Mouse (Mus musculus) stomach, postnatal 0 days (tissue): Measurements from ENCODE around the gene Grid1. TPM values are rescaled to one million over a fixed set of nuclear protein-coding genes. Genes with fewer than 3 reads are reported as not detected.
A peak's percentile ranks its signal among the peaks of the same experiment; 100 is the strongest.

Experiments used
- ATAC-seq: fragments of 200-750 bp; cut with Nextera tagmentation; 2 replicates; pipeline ENCODE4 v1.8.0; 2017; ENCODE audit not compliant: low FRiP score, low TSS enrichment
- DNase-seq: peaks from one replicate; pipeline ENCODE4 v3.0.0-alpha.2; 2016; ENCODE audit warnings: low spot score
- H3K27ac ChIP-seq: fragments of 300-500 bp; sonication (generic); replicated peaks from 2 replicates; pipeline ENCODE4 v1.5.1; 2014; ENCODE audit warnings: mild to moderate bottlenecking, control low read depth
- H3K27me3 ChIP-seq: fragments of 300-500 bp; sonication (generic); 2 replicates; pipeline ENCODE4 v1.6.1; 2014; ENCODE audit warnings: low read length; ENCODE audit not compliant: control insufficient read depth, insufficient read depth
- H3K36me3 ChIP-seq: fragments of 300-500 bp; sonication (generic); 2 replicates; pipeline ENCODE4 v1.6.1; 2014; ENCODE audit warnings: low read length, mixed read lengths; ENCODE audit not compliant: control insufficient read depth, insufficient read depth
- H3K4me1 ChIP-seq: fragments of 300-500 bp; sonication (generic); replicated peaks from 2 replicates; pipeline ENCODE4 v1.6.1; 2014; ENCODE audit warnings: antibody characterized with exemption; ENCODE audit not compliant: control insufficient read depth, insufficient read depth
- H3K4me2 ChIP-seq: fragments of 300-500 bp; sonication (generic); replicated peaks from 2 replicates; pipeline ENCODE4 v1.6.1; 2014; ENCODE audit warnings: low read depth, mild to moderate bottlenecking, control low read depth, moderate library complexity
- H3K4me3 ChIP-seq: fragments of 300-500 bp; sonication (generic); 2 replicates; pipeline ENCODE4 v1.5.1; 2014; ENCODE audit warnings: low read depth, low read length, control low read depth
- H3K9ac ChIP-seq: fragments of 300-500 bp; sonication (generic); 2 replicates; pipeline ENCODE4 v1.6.1; 2014; ENCODE audit warnings: mild to moderate bottlenecking, low read length, control low read depth, mixed read lengths
- H3K9me3 ChIP-seq: fragments of 300-500 bp; sonication (generic); 2 replicates; pipeline ENCODE4 v1.6.1; 2016; ENCODE audit warnings: low read length; ENCODE audit not compliant: control insufficient read depth
- CTCF ChIP-seq: IDR thresholded peaks from 2 replicates; pipeline ENCODE4 v1.5.1; 2016; ENCODE audit warnings: antibody characterized with exemption, low read depth, mild to moderate bottlenecking, moderate library complexity
- EP300 ChIP-seq: optimal IDR thresholded peaks from 2 replicates; pipeline ENCODE3; 2016; ENCODE audit warnings: antibody characterized with exemption
- WGBS: fragments of 180-500 bp; shearing (Covaris S2); extraction: QIAGEN DNeasy Blood & Tissue Kit; methylation state at CpG from one replicate; pipeline ENCODE4 v1.1.7; 2014; 5-methylcytosine and 5-hydroxymethylcytosine counted together
- polyA plus RNA-seq: library from polyadenylated mRNA; unstranded; fragments of >200 nt; fragmentation: Nextera tagmentation; extraction: Ambion mirVana; gene quantifications from 2 replicates; pipeline ENCODE4 v1.2.1, GENCODE M21; 2015

The Grid1 gene
- polyA plus RNA-seq, 1 experiment from 2014 or later = 0.34 TPM

- TF ChIP-seq CTCF (no peak), EP300 (no peak)
- Histone ChIP-seq H3K4me3 (no peak overlapping the region), H3K27ac (no peak overlapping the region), H3K36me3 (no peaks in the 10 kb centered on the region), H3K27me3 (no peaks in the 10 kb centered on the region), H3K9ac (no peak overlapping the region), H3K4me2 (no peak overlapping the region), H3K4me1 (no peaks in the 10 kb centered on the region), H3K9me3 (no peaks in the 10 kb centered on the region)
- WGBS = 80% methylated on average over 3 of the region's 3 CpGs
- DNase-seq (no peak), ATAC-seq (no peak)
Observed at GRCm38 (mm10) chr14:35152450-35152849, 332.5 kb downstream of the Grid1 start.

GRCm38 (mm10) chr14:35153701-35154277 is 333.9 kb downstream of the Grid1 start:
- Histone ChIP-seq H3K27me3 (no peaks in the 10 kb centered on the region), H3K4me2 (no peak overlapping the region), H3K9me3 (no peaks in the 10 kb centered on the region), H3K4me1 (no peaks in the 10 kb centered on the region), H3K4me3 (no peak overlapping the region), H3K9ac (no peak overlapping the region), H3K27ac (no peak overlapping the region), H3K36me3 (no peaks in the 10 kb centered on the region)
- ATAC-seq (no peak), DNase-seq (no peak)
- no peak for TF ChIP-seq EP300
- TF ChIP-seq CTCF = no peak
- 58% methylated on average over 3 of the region's 3 CpGs for WGBS

GRCm38 (mm10) chr14:35154364-35154763 is 334.5 kb downstream of the Grid1 start:
- Histone ChIP-seq H3K4me1 (no peaks in the 10 kb centered on the region), H3K36me3 (no peaks in the 10 kb centered on the region), H3K27me3 (no peaks in the 10 kb centered on the region), H3K4me2 (no peak overlapping the region), H3K27ac (no peak overlapping the region), H3K9ac (no peak overlapping the region), H3K9me3 (no peaks in the 10 kb centered on the region), H3K4me3 (no peak overlapping the region)
- 39% methylated on average over 3 of the region's 3 CpGs for WGBS
- DNase-seq (no peak), ATAC-seq (peak; percentile 59; the same call in 1 of the 2 replicates)
- TF ChIP-seq CTCF = no peak
- TF ChIP-seq EP300 = no peak

- H3K9ac ChIP-seq = no peak overlapping the region
- no peaks in the 10 kb centered on the region for H3K27me3 ChIP-seq
- TF ChIP-seq EP300 (no peak), CTCF (peak; percentile 43)
- 81% methylated on average over 7 of the region's 7 CpGs for WGBS
- H3K9me3 ChIP-seq = no peaks in the 10 kb centered on the region
- no peaks in the 10 kb centered on the region for H3K36me3 ChIP-seq
- H3K4me2 ChIP-seq = no peak overlapping the region
- ATAC-seq (no peak), DNase-seq (no peak)
- H3K27ac ChIP-seq = no peak overlapping the region
- H3K4me1 ChIP-seq = no peaks in the 10 kb centered on the region
- no peak overlapping the region for H3K4me3 ChIP-seq
Observed at GRCm38 (mm10) chr14:35157069-35157655, 337.3 kb downstream of the Grid1 start.

- no peak for ATAC-seq
- H3K4me1 ChIP-seq = no peaks in the 10 kb centered on the region
- 69% methylated on average over 2 of the region's 2 CpGs for WGBS
Observed at GRCm38 (mm10) chr14:35159296-35159695, 339.4 kb downstream of the Grid1 start.

GRCm38 (mm10) chr14:35167451-35167850 is 347.5 kb downstream of the Grid1 start:
- no peak for TF ChIP-seq CTCF
- TF ChIP-seq EP300 = no peak
- H3K27me3 ChIP-seq = no peaks in the 10 kb centered on the region
- H3K4me1 ChIP-seq = no peaks in the 10 kb centered on the region
- no peak overlapping the region for H3K27ac ChIP-seq
- DNase-seq = no peak
- H3K36me3 ChIP-seq = no peaks in the 10 kb centered on the region
- no peak overlapping the region for H3K4me2 ChIP-seq
- H3K4me3 ChIP-seq = no peak overlapping the region
- H3K9me3 ChIP-seq = no peaks in the 10 kb centered on the region
- no peak for ATAC-seq
- H3K9ac ChIP-seq = no peak overlapping the region
- WGBS = 46% methylated on average over 2 of the region's 2 CpGs

More at GRCm38 (mm10) chr14:35159296-35159695, 339.4 kb downstream of the Grid1 start:
- no peak for DNase-seq
- Histone ChIP-seq H3K36me3 (no peaks in the 10 kb centered on the region), H3K4me2 (no peak overlapping the region), H3K27ac (no peak overlapping the region), H3K9ac (no peak overlapping the region), H3K4me3 (no peak overlapping the region), H3K27me3 (no peaks in the 10 kb centered on the region), H3K9me3 (no peaks in the 10 kb centered on the region)
- TF ChIP-seq CTCF (no peak), EP300 (no peak)
